Mouse (Mus musculus) central nervous system, embryonic 18 days (tissue): ENCODE measurements around the gene Gm17720. TPM values are rescaled to one million over a fixed set of nuclear protein-coding genes. Genes with fewer than 3 reads are reported as not detected.

Experiments used
- polyA plus RNA-seq: library from polyadenylated mRNA; depleted of rRNA; stranded (reverse); fragments of >200 nt; gene quantifications from 2 replicates; pipeline ENCODE4 v1.2.3, GENCODE M21; 2012; rRNA removed

Gm17720 gene
- polyA plus RNA-seq = not detected in 2 replicates

GRCm38 (mm10) chr8:110102653-110103052 is at the start of gene Gm17720:
Gm17720 (minus strand) TSS chr8:110102753.

GRCm38 (mm10) chr8:110100907-110101306 is 1.6 kb downstream of the Gm17720 start, which contains the start of gene Gm21964:
Gm21964 (plus strand) TSS chr8:110101207.

GRCm38 (mm10) chr8:110079282-110080221 is 23.0 kb downstream of the Gm17720 start, which contains the start of gene Zfp612:
Zfp612 (plus strand) TSS chr8:110079746.

DNA sequence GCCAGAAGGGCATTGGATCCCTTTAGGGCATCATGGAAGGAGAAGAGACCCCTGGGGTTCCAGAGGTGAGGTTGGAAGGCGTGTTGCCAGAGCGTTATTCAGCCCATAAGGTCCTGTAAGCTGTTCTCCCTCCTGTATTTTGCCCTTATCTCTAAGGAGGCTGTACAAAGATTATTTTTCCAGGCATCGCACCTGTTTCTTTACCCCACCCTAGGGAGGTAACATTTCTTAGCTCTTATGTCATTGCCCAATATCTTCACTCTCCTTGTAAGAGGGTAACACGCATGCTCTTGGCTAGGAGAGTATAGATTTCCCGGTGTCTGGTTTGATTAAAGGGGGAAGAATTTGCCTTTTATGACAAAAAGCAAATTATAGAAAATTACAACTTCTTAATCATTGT is 62.9 kb downstream of the Gm17720 start, which contains the start of gene Chst4:
Chst4 (minus strand) TSS at position 82 of the 400 bp plus-strand sequence.

Other genes starting within 250 kb of the Gm17720 start
- 17.6 and 19.6 TPM in 2 replicates for gene Phlpp2, start 234.2 kb downstream of the Gm17720 start, polyA plus RNA-seq
- 0.53 and 0.60 TPM in 2 replicates for gene Marveld3, start 140.6 kb downstream of the Gm17720 start, polyA plus RNA-seq
- 0.09 and 0.12 TPM in 2 replicates for gene Tat, start 112.3 kb downstream of the Gm17720 start, polyA plus RNA-seq
- gene Chst4, start 63.0 kb downstream of the Gm17720 start, polyA plus RNA-seq = not detected in 2 replicates
- 13.5 and 15.0 TPM in 2 replicates for gene Zfp612, start 23.0 kb downstream of the Gm17720 start, polyA plus RNA-seq
- not detected in 2 replicates for gene Gm21964, start 1.5 kb downstream of the Gm17720 start, polyA plus RNA-seq
- gene Calb2, start 65.5 kb upstream of the Gm17720 start, polyA plus RNA-seq = 81.8 and 116 TPM in 2 replicates
- 13.1 and 15.1 TPM in 2 replicates for gene Cmtr2, start 112.9 kb upstream of the Gm17720 start, polyA plus RNA-seq
- 0.26 and 0.43 TPM in 2 replicates for gene Hydin, start 164.2 kb upstream of the Gm17720 start, polyA plus RNA-seq